Mouse (Mus musculus) retina, embryonic 14.5 days (tissue): Measurements from ENCODE around the gene Adgrd1.
"Not testable (repeated sequence)": the region's sequence is repeated elsewhere in the genome, so short reads cannot be mapped to it uniquely, and the experiment has no call there.

Experiments used
- DNase-seq: peaks from one replicate; pipeline ENCODE4 v3.0.0-alpha.2; 2015; ENCODE audit warnings: low spot score

Gene Adgrd1

GRCm38 (mm10) chr5:129094236-129094635, 2.3 kb upstream of the Adgrd1 start:
- DNase-seq = no peak

- DNase-seq = no peak
Observed at GRCm38 (mm10) chr5:129104043-129104442, 7.5 kb downstream of the Adgrd1 start.

- DNase-seq = no peak
Observed at GRCm38 (mm10) chr5:129111729-129112128, 15.2 kb downstream of the Adgrd1 start.

GRCm38 (mm10) chr5:129113741-129114476, 17.4 kb downstream of the Adgrd1 start:
- no peak for DNase-seq

- DNase-seq = no peak
Observed at GRCm38 (mm10) chr5:129116299-129116698, 19.7 kb downstream of the Adgrd1 start.

- DNase-seq = no peak
Observed at GRCm38 (mm10) chr5:129117593-129118113, 21.1 kb downstream of the Adgrd1 start.

GRCm38 (mm10) chr5:129118523-129118922, 22.0 kb downstream of the Adgrd1 start:
- DNase-seq = no peak

GRCm38 (mm10) chr5:129119146-129119545, 22.6 kb downstream of the Adgrd1 start:
- no peak for DNase-seq

- no peak for DNase-seq
Observed at GRCm38 (mm10) chr5:129121654-129122285, 25.2 kb downstream of the Adgrd1 start.

GRCm38 (mm10) chr5:129122491-129122890, 25.9 kb downstream of the Adgrd1 start:
- DNase-seq = no peak

- DNase-seq = no peak
Observed at GRCm38 (mm10) chr5:129124070-129124828, 27.7 kb downstream of the Adgrd1 start.

- DNase-seq = not testable (repeated sequence)
Observed at GRCm38 (mm10) chr5:129128310-129128709, 31.8 kb downstream of the Adgrd1 start.

- no peak for DNase-seq
Observed at GRCm38 (mm10) chr5:129130301-129130700, 33.8 kb downstream of the Adgrd1 start.

- no peak for DNase-seq
Observed at GRCm38 (mm10) chr5:129137405-129137804, 40.9 kb downstream of the Adgrd1 start.

- no peak for DNase-seq
Observed at GRCm38 (mm10) chr5:129138576-129138975, 42.0 kb downstream of the Adgrd1 start.

- DNase-seq = no peak
Observed at GRCm38 (mm10) chr5:129142801-129143200, 46.3 kb downstream of the Adgrd1 start.

- no peak for DNase-seq
Observed at GRCm38 (mm10) chr5:129145307-129145935, 48.9 kb downstream of the Adgrd1 start.

GRCm38 (mm10) chr5:129146892-129147509, 50.5 kb downstream of the Adgrd1 start:
- no peak for DNase-seq

GRCm38 (mm10) chr5:129148485-129148884, 51.9 kb downstream of the Adgrd1 start:
- no peak for DNase-seq

- DNase-seq = no peak
Observed at GRCm38 (mm10) chr5:129155023-129155901, 58.7 kb downstream of the Adgrd1 start.

- peak; percentile 35 for DNase-seq
Observed at GRCm38 (mm10) chr5:129155902-129156311, 59.4 kb downstream of the Adgrd1 start.
